Mouse (Mus musculus) myocyte (in vitro differentiated cells): ENCODE measurements around the gene Guk1.

Experiments
- MAX ChIP-seq: IDR thresholded peaks from one replicate; pipeline ENCODE4 v1.6.1; 2011; ENCODE audit warnings: low read depth, mild to moderate bottlenecking, control low read depth
- MYOD1 ChIP-seq, 3 experiments: IDR thresholded peaks; one replicate each; pipeline ENCODE4 v1.6.1; 2011; ENCODE audit warnings: control low read depth in 2 of 3, low read depth in 2 of 3, mild to moderate bottlenecking in 2 of 3, moderate library complexity in 1 of 3; ENCODE audit not compliant: insufficient read length in 2 of 3, control insufficient read depth in 1 of 3
- POLR2A ChIP-seq: IDR thresholded peaks from one replicate; pipeline ENCODE4 v1.6.1; 2011; ENCODE audit warnings: low read depth, mild to moderate bottlenecking, control low read depth, moderate library complexity; ENCODE audit not compliant: insufficient read length
- TCF12 ChIP-seq: IDR thresholded peaks from one replicate; pipeline ENCODE4 v1.6.1; 2011; ENCODE audit warnings: mild to moderate bottlenecking, control low read depth; ENCODE audit not compliant: poor library complexity, insufficient read depth, severe bottlenecking

GRCm38 (mm10) chr11:59210020-59210419 lies 18.0 kb upstream of the Guk1 start:
- TF ChIP-seq MYOD1 (IDR thresholded peaks at IDR 0.05; ENCODE audit: control insufficient read depth in 1 of 3, insufficient read length in 2 of 3, low read depth in 2 of 3) (no peak), MAX (no peak), TCF12 (no peak), POLR2A (no peak)
